Mouse (Mus musculus): ENCODE data around the gene Cfap57. TPM values are rescaled to one million over a fixed set of nuclear protein-coding genes. Genes with fewer than 3 reads are reported as not detected.
A peak's percentile ranks its signal among the peaks of the same experiment; 100 is the strongest.

Gene Cfap57
- polyA plus RNA-seq, 1 experiment: not detected

- no peak overlapping the region for H3ac ChIP-seq (ENCODE audit: control insufficient read depth, insufficient read length)
- peaks cover 30% of the 10 kb centered on the region for H3K36me3 ChIP-seq (ENCODE audit: control insufficient read depth, insufficient read depth)
- H3K27me3 ChIP-seq (ENCODE audit: control insufficient read depth, insufficient read depth, insufficient read length): no peaks in the 10 kb centered on the region
- no peak overlapping the region for H3K4me2 ChIP-seq (ENCODE audit: low read depth)
- no peak for TF ChIP-seq E2F4 (IDR thresholded peaks at IDR 0.05; ENCODE audit: insufficient read depth)
- no peak for TF ChIP-seq POLR2AphosphoS2 (IDR thresholded peaks at IDR 0.05; ENCODE audit: insufficient read length, low read depth)
- TF ChIP-seq TCF12 (IDR thresholded peaks at IDR 0.05; ENCODE audit: insufficient read depth, poor library complexity, severe bottlenecking): no peak
- TF ChIP-seq USF1 (IDR thresholded peaks at IDR 0.05; ENCODE audit: low read depth): no peak
- TF ChIP-seq MYOD1 (IDR thresholded peaks at IDR 0.05; ENCODE audit: control insufficient read depth in 1 of 3, insufficient read length in 2 of 3, low read depth in 2 of 3): no peak
- no peak for TF ChIP-seq SRF (IDR thresholded peaks at IDR 0.05; ENCODE audit: control insufficient read depth, insufficient read length, low read depth)
- TF ChIP-seq CEBPB (IDR thresholded peaks at IDR 0.05; ENCODE audit: insufficient read depth, poor library complexity, severe bottlenecking): no peak
- no peak for TF ChIP-seq POLR2A (IDR thresholded peaks at IDR 0.05; ENCODE audit: insufficient read length, low read depth)
- no peak for TF ChIP-seq MAX (IDR thresholded peaks at IDR 0.05; ENCODE audit: low read depth)
- H3K4me3 ChIP-seq: no peak overlapping the region
- no peaks in the 10 kb centered on the region for H3K79me2 ChIP-seq (ENCODE audit: control insufficient read depth, insufficient read depth)
These were observed 9.7 kb upstream of the Cfap57 start for GRCm38 (mm10) chr4:118630261-118630660.

GRCm38 (mm10) chr4:118621781-118622180, 1.2 kb upstream of the Cfap57 start:
- TF ChIP-seq REST (IDR thresholded peaks at IDR 0.05; ENCODE audit: insufficient read depth, insufficient read length): no peak
- Histone ChIP-seq H3ac (ENCODE audit: control insufficient read depth, insufficient read length) (peak overlapping the region; percentile 15), H3K36me3 (ENCODE audit: control insufficient read depth, insufficient read depth) (peaks cover 5% of the 10 kb centered on the region), H3K27me3 (ENCODE audit: control insufficient read depth, insufficient read depth, insufficient read length) (no peaks in the 10 kb centered on the region), H3K79me2 (ENCODE audit: control insufficient read depth, insufficient read depth) (peaks cover 15% of the 10 kb centered on the region), H3K4me3 (peak overlapping the region; percentile 73), H3K4me2 (ENCODE audit: low read depth) (peak overlapping the region; percentile 71)

GRCm38 (mm10) chr4:118620967-118621320, 367 bp upstream of the Cfap57 start:
- H3K4me3 ChIP-seq: peak overlapping the region; percentile 73
- H3ac ChIP-seq (ENCODE audit: control insufficient read depth, insufficient read length): peak overlapping the region; percentile 15
- H3K36me3 ChIP-seq (ENCODE audit: control insufficient read depth, insufficient read depth): no peaks in the 10 kb centered on the region
- no peak for TF ChIP-seq TCF3 (IDR thresholded peaks at IDR 0.05; ENCODE audit: insufficient read length, low read depth)
- TF ChIP-seq TCF12 (IDR thresholded peaks at IDR 0.05; ENCODE audit: insufficient read depth, poor library complexity, severe bottlenecking): no peak
- TF ChIP-seq SRF (IDR thresholded peaks at IDR 0.05; ENCODE audit: control insufficient read depth, insufficient read length, low read depth): no peak
- TF ChIP-seq REST (IDR thresholded peaks at IDR 0.05; ENCODE audit: insufficient read depth, insufficient read length): no peak
- no peak for TF ChIP-seq CEBPB (IDR thresholded peaks at IDR 0.05; ENCODE audit: insufficient read depth, poor library complexity, severe bottlenecking)
- TF ChIP-seq POLR2AphosphoS2 (IDR thresholded peaks at IDR 0.05; ENCODE audit: insufficient read length, low read depth): no peak
- no peak for TF ChIP-seq E2F4 (IDR thresholded peaks at IDR 0.05; ENCODE audit: insufficient read depth)
- TF ChIP-seq POLR2A (IDR thresholded peaks at IDR 0.05; ENCODE audit: insufficient read length, low read depth): no peak
- H3K4me2 ChIP-seq (ENCODE audit: low read depth): peak overlapping the region; percentile 71
- peaks cover 15% of the 10 kb centered on the region for H3K79me2 ChIP-seq (ENCODE audit: control insufficient read depth, insufficient read depth)
- H3K27me3 ChIP-seq (ENCODE audit: control insufficient read depth, insufficient read depth, insufficient read length): no peaks in the 10 kb centered on the region

DNA sequence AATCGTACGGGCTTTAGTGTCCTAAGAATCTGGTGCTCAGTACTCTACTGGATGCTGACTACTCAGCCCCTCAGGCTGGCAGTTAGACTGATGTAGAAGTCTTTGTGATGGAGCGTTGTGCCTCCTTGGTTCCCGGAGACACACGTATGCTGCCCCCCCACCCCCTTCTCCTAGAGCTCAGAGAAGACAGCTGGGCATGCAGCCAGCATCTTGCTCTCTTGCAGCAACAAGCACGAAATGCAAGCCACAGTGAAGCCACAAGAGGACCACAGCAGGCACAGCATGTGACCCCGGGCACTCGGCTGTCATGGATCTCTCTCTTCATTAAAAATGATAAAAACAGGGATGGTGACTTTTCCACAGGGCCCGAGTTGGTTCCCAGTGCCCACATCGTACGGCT, 5.2 kb downstream of the Cfap57 start:
- peaks cover 31% of the 10 kb centered on the region for H3K27me3 ChIP-seq (ENCODE audit: control insufficient read depth, insufficient read depth, insufficient read length)
- H3K36me3 ChIP-seq (ENCODE audit: control insufficient read depth, insufficient read depth): no peaks in the 10 kb centered on the region
- no peak overlapping the region for H3K4me2 ChIP-seq (ENCODE audit: low read depth)
- no peak overlapping the region for H3ac ChIP-seq (ENCODE audit: control insufficient read depth, insufficient read length)
- no peaks in the 10 kb centered on the region for H3K79me2 ChIP-seq (ENCODE audit: control insufficient read depth, insufficient read depth)
- TF ChIP-seq POLR2A (IDR thresholded peaks at IDR 0.05; ENCODE audit: insufficient read length, low read depth): no peak
- TF ChIP-seq TCF12 (IDR thresholded peaks at IDR 0.05; ENCODE audit: insufficient read depth, poor library complexity, severe bottlenecking): no peak
- TF ChIP-seq CEBPB (IDR thresholded peaks at IDR 0.05; ENCODE audit: insufficient read depth, poor library complexity, severe bottlenecking): no peak
- TF ChIP-seq E2F4 (IDR thresholded peaks at IDR 0.05; ENCODE audit: insufficient read depth): no peak
- no peak for TF ChIP-seq MYOG (IDR thresholded peaks at IDR 0.05; ENCODE audit: control insufficient read depth in 1 of 3, insufficient read depth in 1 of 3, insufficient read length in 2 of 3, low read depth in 2 of 3)
- no peak for TF ChIP-seq TCF3 (IDR thresholded peaks at IDR 0.05; ENCODE audit: insufficient read length, low read depth)
- no peak for TF ChIP-seq MAX (IDR thresholded peaks at IDR 0.05; ENCODE audit: low read depth)
- TF ChIP-seq USF1 (IDR thresholded peaks at IDR 0.05; ENCODE audit: low read depth): no peak
- TF ChIP-seq REST (IDR thresholded peaks at IDR 0.05; ENCODE audit: insufficient read depth, insufficient read length): no peak
- TF ChIP-seq SRF (IDR thresholded peaks at IDR 0.05; ENCODE audit: control insufficient read depth, insufficient read length, low read depth): no peak
- TF ChIP-seq MYOD1 (IDR thresholded peaks at IDR 0.05; ENCODE audit: control insufficient read depth in 1 of 3, insufficient read length in 2 of 3, low read depth in 2 of 3): no peak
- TF ChIP-seq POLR2AphosphoS2 (IDR thresholded peaks at IDR 0.05; ENCODE audit: insufficient read length, low read depth): no peak
- no peak overlapping the region for H3K4me3 ChIP-seq

- Histone ChIP-seq H3K27me3 (ENCODE audit: control insufficient read depth, insufficient read depth, insufficient read length) (peaks cover 59% of the 10 kb centered on the region), H3ac (ENCODE audit: control insufficient read depth, insufficient read length) (no peak overlapping the region), H3K4me2 (ENCODE audit: low read depth) (no peak overlapping the region), H3K79me2 (ENCODE audit: control insufficient read depth, insufficient read depth) (no peaks in the 10 kb centered on the region), H3K36me3 (ENCODE audit: control insufficient read depth, insufficient read depth) (no peaks in the 10 kb centered on the region), H3K4me3 (no peak overlapping the region)
- TF ChIP-seq CEBPB (IDR thresholded peaks at IDR 0.05; ENCODE audit: insufficient read depth, poor library complexity, severe bottlenecking): no peak
- TF ChIP-seq SRF (IDR thresholded peaks at IDR 0.05; ENCODE audit: control insufficient read depth, insufficient read length, low read depth): no peak
- no peak for TF ChIP-seq TCF3 (IDR thresholded peaks at IDR 0.05; ENCODE audit: insufficient read length, low read depth)
- no peak for TF ChIP-seq E2F4 (IDR thresholded peaks at IDR 0.05; ENCODE audit: insufficient read depth)
- TF ChIP-seq REST (IDR thresholded peaks at IDR 0.05; ENCODE audit: insufficient read depth, insufficient read length): no peak
- TF ChIP-seq POLR2A (IDR thresholded peaks at IDR 0.05; ENCODE audit: insufficient read length, low read depth): no peak
- no peak for TF ChIP-seq TCF12 (IDR thresholded peaks at IDR 0.05; ENCODE audit: insufficient read depth, poor library complexity, severe bottlenecking)
- no peak for TF ChIP-seq USF1 (IDR thresholded peaks at IDR 0.05; ENCODE audit: low read depth)
- TF ChIP-seq POLR2AphosphoS2 (IDR thresholded peaks at IDR 0.05; ENCODE audit: insufficient read length, low read depth): no peak
- TF ChIP-seq MYOG (IDR thresholded peaks at IDR 0.05; ENCODE audit: control insufficient read depth in 1 of 3, insufficient read depth in 1 of 3, insufficient read length in 2 of 3, low read depth in 2 of 3): no peak
- TF ChIP-seq MAX (IDR thresholded peaks at IDR 0.05; ENCODE audit: low read depth): no peak
- TF ChIP-seq MYOD1 (IDR thresholded peaks at IDR 0.05; ENCODE audit: control insufficient read depth in 1 of 3, insufficient read length in 2 of 3, low read depth in 2 of 3): no peak
These were observed 8.0 kb downstream of the Cfap57 start for GRCm38 (mm10) chr4:118612619-118613018.
